Mouse (Mus musculus) induced T-regulatory cell, adult 2 months (primary cell): ENCODE measurements around the gene Lce3a.

ENCODE experiments used
- DNase-seq: peaks from one replicate; pipeline ENCODE4 v3.0.0-alpha.2; 2012; ENCODE audit warnings: low read depth

Gene Lce3a

GRCm38 (mm10) chr3:92926130-92926529 is at the start of gene Lce3a:
Gene Lce3a (minus strand): TSS chr3:92926230.
- no peak for DNase-seq

- no peak for DNase-seq
Observed at GRCm38 (mm10) chr3:92966761-92967160, 40.7 kb upstream of the Lce3a start, which contains the start of gene Lce3e. Gene Lce3e (plus strand): TSS chr3:92967061.

- no peak for DNase-seq
Observed at GRCm38 (mm10) chr3:92957090-92957489, 31.1 kb upstream of the Lce3a start, which contains the start of gene Lce3d. Gene Lce3d (plus strand): TSS chr3:92957390.

DNA sequence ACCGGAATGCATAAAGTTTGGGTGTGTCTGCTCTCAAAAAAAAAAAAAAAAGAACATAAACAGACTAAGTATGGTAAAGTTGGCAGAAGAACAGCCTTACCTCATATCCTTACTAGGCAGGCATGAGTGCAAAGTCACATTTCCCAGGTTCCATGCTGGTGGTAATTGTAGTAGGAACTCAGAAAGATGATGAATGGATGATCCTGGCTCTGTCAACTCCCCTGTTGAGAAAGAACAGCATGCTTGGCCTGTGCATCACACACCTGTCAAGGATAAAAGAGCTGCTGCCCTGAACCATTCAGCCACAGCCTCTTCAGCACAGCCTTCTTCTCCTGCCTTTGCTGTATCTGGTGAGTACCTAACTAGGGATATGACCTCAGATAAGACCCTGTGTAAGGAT is 18.2 kb upstream of the Lce3a start, which contains the start of gene Lce3c:
Gene Lce3c (plus strand): TSS at position 301 of the 400 bp plus-strand sequence.
- DNase-seq: no peak

DNA sequence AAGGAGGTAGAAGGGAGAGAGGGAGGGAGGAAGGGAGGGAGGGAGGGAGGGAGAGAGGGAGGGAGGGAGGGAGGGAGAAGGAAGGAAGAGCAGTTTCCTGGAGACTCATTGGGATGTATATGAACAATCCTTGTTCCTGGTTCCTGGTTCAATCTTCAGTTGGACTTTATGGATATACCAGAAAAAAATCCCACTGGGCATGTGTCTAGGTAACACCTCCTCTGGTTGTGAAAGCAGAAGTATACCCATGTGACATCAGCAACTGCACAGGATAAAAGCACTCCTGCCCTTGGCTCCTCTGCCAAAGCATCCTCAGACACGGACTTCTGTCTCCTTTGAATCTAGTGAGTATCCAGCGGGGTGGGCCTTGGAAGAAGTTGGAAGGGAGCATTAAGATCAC is 6.6 kb upstream of the Lce3a start, which contains the start of gene Lce3b:
Gene Lce3b (plus strand): TSS at position 301 of the 400 bp plus-strand sequence.
- DNase-seq: no peak

GRCm38 (mm10) chr3:92920364-92920763 is 5.7 kb downstream of the Lce3a start:
- DNase-seq: no peak

DNA sequence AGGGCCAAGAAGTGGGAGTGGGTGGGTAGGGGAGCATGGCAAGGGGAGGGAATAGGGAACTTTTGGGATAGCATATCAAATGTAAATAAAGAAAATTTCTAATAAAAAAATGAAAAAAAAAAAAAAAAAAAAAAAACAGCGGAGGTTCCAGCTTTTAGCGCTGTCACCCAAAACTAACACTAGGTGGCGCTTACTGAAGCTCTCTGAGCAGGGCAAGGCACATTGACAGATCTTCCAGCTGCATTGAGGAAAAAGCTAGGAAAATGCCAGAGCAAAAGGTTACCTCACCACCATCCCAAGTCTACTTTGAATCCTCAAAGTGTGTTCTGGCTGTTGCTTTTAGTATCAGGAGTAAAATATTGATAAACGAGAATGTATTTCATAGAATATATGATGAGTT is 18.5 kb downstream of the Lce3a start:
- DNase-seq: peak; percentile 3

DNA sequence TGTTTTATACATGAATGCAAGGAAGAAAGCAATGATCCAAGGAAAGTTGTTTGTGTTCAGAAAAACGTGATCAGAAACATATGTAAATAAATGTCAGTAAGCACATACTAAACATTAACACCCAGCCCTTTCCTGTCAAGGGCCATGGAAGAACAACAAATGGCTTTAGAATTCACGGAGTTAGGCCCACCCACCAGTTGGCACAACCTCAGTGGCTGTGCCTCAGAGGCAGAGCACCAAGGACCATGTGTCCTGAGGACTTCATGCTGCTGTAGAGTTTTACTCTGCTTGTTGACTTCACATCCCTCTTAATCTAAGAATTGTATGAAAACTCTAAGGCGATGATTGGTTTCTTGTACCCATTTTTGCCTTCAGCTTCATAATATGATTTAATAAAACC is 20.8 kb downstream of the Lce3a start:
- DNase-seq: no peak

GRCm38 (mm10) chr3:92903640-92904039 is 22.4 kb downstream of the Lce3a start:
- DNase-seq: peak; percentile 1

DNA sequence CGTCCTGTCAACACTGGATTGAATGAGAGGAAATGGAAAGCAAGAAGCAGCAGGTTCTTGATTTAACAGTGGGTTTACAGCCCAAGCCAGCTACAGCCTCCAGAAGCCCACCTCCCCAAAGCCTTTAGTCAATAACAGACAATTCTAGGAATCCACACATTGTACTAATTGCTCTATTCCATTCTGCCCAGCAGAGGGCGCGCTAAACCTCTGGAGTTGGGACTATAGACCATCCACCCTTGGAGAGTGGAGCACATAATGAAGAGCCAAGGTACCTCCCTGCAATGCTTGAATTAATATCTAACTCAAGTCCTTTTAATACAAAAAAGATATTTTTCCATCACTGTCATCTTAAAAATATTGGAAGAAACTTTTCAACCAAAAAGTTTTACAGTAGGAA is 23.0 kb downstream of the Lce3a start:
- peak; percentile 7 for DNase-seq

DNA sequence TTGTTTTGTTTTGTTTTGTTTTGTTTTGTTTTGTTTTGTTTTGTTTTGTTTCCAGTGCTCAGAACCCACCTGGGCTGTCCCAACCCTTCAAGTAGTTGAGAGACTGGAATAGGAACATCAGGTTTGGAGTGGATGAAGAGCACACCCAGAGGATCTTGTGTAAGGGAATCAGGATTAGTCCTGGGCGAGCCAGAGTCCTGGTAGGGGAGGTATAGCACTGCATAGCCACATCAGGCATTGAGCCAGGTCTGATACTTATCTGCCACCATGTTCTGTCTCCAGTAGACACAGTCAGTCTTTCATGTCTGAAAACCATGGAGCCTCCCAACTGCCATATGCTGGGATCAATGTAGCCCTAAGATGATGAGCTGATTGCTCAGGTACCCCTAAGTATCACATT is 31.5 kb downstream of the Lce3a start:
- no peak for DNase-seq

DNA sequence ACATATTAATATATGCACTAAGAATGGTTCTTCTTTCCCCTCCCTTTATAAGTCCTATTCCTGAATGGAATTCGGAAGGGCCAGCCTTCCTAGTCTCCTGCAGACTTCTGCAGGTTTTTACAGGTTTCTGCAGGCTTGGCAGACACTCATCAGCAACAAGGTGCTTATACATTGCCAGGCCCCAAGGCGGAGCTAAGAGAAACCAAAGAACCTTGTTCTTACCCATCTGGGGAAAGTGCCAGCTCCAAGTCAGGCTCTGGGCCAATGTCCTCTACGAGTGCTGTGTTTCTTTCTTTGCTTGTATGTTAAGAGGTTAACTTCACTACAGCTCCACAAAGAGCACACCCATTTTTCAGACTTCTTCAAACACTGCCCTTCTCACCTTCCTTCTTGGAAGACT is 32.0 kb downstream of the Lce3a start:
- no peak for DNase-seq
